ENCODE assay signal across 12 mouse cellular contexts in the genomic region with DNA sequence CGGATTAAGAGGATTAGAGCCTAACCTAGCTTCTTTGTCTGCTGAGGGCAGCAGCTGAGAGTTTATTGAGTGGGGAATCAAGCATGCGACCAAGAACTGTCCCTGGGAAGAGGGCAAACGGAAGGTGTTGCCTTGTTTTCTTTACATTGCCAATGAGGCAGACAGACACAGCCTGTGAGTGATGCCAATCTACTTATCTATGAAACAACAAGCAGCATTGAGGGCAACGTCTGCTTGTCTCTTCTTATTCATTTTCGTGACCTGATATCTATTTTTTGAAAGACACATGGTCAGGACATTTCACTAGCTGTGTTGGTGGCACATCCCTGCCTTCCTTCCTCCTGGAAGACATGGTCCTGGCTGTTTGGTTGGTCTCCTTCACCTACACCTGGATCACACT. TPM values are rescaled to one million over a fixed set of nuclear protein-coding genes. Genes with fewer than 3 reads are reported as not detected.
"Had no signal": no experiment of that assay in that cellular context is flagged by ENCODE, and none has a peak within 500 bp of the region (broad histone marks: within the 10 kb centered on the region; RNA-seq: fewer than 3 reads in every experiment).

A gene (plus strand): TSS at position 301 of the 400 bp plus-strand sequence.

- DNase-seq: right cerebral cortex, adult 18-20 months; right cerebral cortex, postnatal 14 days; right cerebral cortex, postnatal 25 days; right cerebral cortex, postnatal 4 days; spleen, adult 18-20 months; thymus, adult 18-20 months; thymus, adult 2 months; thymus, postnatal 14 days; thymus, postnatal 25 days; thymus, postnatal 36 days; thymus, postnatal 4 days had no signal

RNA-seq across cellular contexts. Expression of the gene that starts here (rescaled TPM):
- total RNA-seq: neutrophil, adult 5-6 weeks had no signal
